Mouse (Mus musculus) retina, postnatal 1 day (tissue): Measurements from ENCODE around the gene Col15a1.

Experiments used
- DNase-seq: peaks from one replicate; pipeline ENCODE4 v3.0.0-alpha.2; 2012

The Col15a1 gene

GRCm38 (mm10) chr4:47207969-47208420, at the start of gene Col15a1:
Gene Col15a1, plus strand, starts transcription at chr4:47208161.
- DNase-seq, result peak; percentile 20

GRCm38 (mm10) chr4:47161103-47161755, 46.7 kb upstream of the Col15a1 start:
- no peak for DNase-seq

GRCm38 (mm10) chr4:47161756-47162587, 46.0 kb upstream of the Col15a1 start:
- DNase-seq, result no peak

- DNase-seq, result no peak
Observed at GRCm38 (mm10) chr4:47172314-47172713, 35.6 kb upstream of the Col15a1 start.

- no peak for DNase-seq
Observed at GRCm38 (mm10) chr4:47177101-47177500, 30.9 kb upstream of the Col15a1 start.

- DNase-seq, result peak; percentile 65
Observed at GRCm38 (mm10) chr4:47178261-47178961, 29.6 kb upstream of the Col15a1 start.

- DNase-seq, result no peak
Observed at GRCm38 (mm10) chr4:47179535-47179934, 28.4 kb upstream of the Col15a1 start.

- DNase-seq, result peak; percentile 19
Observed at GRCm38 (mm10) chr4:47184058-47184661, 23.8 kb upstream of the Col15a1 start.

- DNase-seq, result no peak
Observed at GRCm38 (mm10) chr4:47186514-47186913, 21.4 kb upstream of the Col15a1 start.

- DNase-seq, result no peak
Observed at GRCm38 (mm10) chr4:47196173-47196572, 11.8 kb upstream of the Col15a1 start.

GRCm38 (mm10) chr4:47203643-47204042, 4.3 kb upstream of the Col15a1 start:
- no peak for DNase-seq

GRCm38 (mm10) chr4:47205846-47206245, 2.1 kb upstream of the Col15a1 start:
- DNase-seq, result no peak

GRCm38 (mm10) chr4:47208421-47208991, 545 bp downstream of the Col15a1 start:
- peak; percentile 22 for DNase-seq

- DNase-seq, result no peak
Observed at GRCm38 (mm10) chr4:47209466-47209865, 1.5 kb downstream of the Col15a1 start.

- no peak for DNase-seq
Observed at GRCm38 (mm10) chr4:47218828-47219227, 10.9 kb downstream of the Col15a1 start.

GRCm38 (mm10) chr4:47219393-47219792, 11.4 kb downstream of the Col15a1 start:
- DNase-seq, result no peak

- DNase-seq, result no peak
Observed at GRCm38 (mm10) chr4:47220544-47220943, 12.6 kb downstream of the Col15a1 start.

- DNase-seq, result no peak
Observed at GRCm38 (mm10) chr4:47222146-47222545, 14.2 kb downstream of the Col15a1 start.

- DNase-seq, result no peak
Observed at GRCm38 (mm10) chr4:47225920-47226319, 18.0 kb downstream of the Col15a1 start.

GRCm38 (mm10) chr4:47227101-47227500, 19.1 kb downstream of the Col15a1 start:
- DNase-seq, result no peak

- DNase-seq, result no peak
Observed at GRCm38 (mm10) chr4:47227756-47228155, 19.8 kb downstream of the Col15a1 start.

GRCm38 (mm10) chr4:47228945-47229344, 21.0 kb downstream of the Col15a1 start:
- DNase-seq, result no peak

GRCm38 (mm10) chr4:47230498-47230897, 22.5 kb downstream of the Col15a1 start:
- no peak for DNase-seq
